Mouse (Mus musculus) 3134 (cell line): ENCODE results near the gene Rdh9.
"Not testable (repeated sequence)": the region's sequence is repeated elsewhere in the genome, so short reads cannot be mapped to it uniquely, and the experiment has no call there.

Experiments used
- DNase-seq: peaks from one replicate; pipeline ENCODE4 v3.0.0-alpha.2; 2011; ENCODE audit warnings: low spot score; ENCODE audit not compliant: insufficient read length; ENCODE audit errors: extremely low read depth

The Rdh9 gene

GRCm38 (mm10) chr10:127755770-127756468, 20.3 kb upstream of the Rdh9 start:
- DNase-seq = no peak

- DNase-seq = no peak
Observed at GRCm38 (mm10) chr10:127759181-127760110, 16.7 kb upstream of the Rdh9 start, which contains the start of the genes Rdh1 and Rdh16f1. Gene Rdh1 (plus strand): TSS chr10:127759721. Gene Rdh16f1 (plus strand): TSS chr10:127759787.

- not testable (repeated sequence) for DNase-seq
Observed at GRCm38 (mm10) chr10:127762926-127763325, 13.3 kb upstream of the Rdh9 start.

DNA sequence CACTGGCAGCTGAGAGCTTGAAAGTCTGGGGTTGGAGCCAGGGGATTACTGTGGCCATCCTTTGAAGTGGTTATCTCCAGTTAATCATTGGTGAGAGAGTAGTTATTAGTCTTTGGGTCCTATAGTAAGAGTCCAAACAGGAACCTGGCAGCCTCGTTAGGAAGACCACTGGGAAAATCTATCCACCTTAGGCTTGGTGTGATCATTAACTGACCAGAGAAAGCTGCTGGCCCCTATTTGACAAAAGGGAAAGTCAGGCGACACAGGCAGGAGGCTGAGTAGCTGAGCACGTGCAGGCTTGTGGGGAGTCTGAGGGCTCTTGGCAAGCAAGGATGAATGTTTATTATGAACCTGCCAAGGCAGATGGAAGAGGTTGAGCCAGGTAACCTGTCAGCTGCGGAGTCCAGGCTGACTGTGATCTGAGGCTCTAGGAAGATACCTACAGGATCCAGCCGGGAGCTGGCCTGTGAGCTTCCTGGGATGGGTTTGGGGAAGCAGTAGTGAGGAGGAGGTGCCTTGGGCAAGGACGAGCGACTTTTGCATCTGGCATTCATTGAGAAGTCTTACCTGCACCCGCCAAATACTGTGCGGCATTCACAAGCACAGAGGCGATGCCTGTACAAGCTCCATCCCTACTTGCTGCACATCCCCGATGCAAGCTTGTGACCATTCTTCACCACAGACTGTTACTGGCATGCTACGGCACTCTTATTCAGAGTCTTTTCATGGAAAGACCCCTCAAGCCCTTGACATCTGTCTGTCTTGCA, 12.1 kb upstream of the Rdh9 start:
- no peak for DNase-seq

DNA sequence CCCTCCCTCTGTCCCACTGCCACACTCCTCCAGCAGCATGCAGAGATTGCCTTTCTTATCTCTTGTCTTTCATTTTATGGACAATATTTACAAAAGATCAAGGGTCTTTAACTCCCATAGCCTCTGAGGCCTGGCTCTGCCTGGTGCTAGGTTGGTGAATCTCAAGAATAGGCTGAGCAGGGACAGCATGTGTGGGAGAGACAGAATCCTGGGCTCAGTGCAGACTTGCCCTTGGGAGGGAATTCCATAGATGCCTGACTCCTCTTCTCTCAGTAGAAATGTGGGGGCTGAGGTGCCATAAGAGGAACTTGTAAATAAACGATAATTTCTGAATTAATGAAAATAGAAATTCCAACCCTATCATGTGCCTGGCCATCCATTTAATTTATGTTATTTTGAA, 9.6 kb upstream of the Rdh9 start:
- DNase-seq = no peak

DNA sequence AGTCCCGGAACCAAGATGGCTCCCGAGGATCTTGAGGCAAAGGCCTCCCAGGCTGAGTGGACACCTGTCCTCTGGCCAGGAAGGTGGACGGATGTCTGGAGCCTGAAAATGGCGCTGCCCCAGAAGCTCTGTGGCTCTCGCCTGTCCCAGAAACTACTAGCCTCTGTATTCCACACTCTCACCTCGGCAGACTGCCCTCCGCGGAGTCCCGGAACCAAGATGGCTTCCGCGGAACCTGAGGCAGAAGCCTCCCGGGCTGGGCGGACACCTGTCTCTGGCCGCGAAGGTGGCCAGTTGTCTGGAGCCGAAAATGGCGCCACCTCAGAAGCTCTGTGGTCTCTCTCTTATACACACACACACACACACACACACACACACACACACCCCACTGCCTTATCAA, 6.1 kb downstream of the Rdh9 start:
- DNase-seq = not testable (repeated sequence)

- DNase-seq = not testable (repeated sequence)
Observed at GRCm38 (mm10) chr10:127785411-127785810, 9.2 kb downstream of the Rdh9 start.

DNA sequence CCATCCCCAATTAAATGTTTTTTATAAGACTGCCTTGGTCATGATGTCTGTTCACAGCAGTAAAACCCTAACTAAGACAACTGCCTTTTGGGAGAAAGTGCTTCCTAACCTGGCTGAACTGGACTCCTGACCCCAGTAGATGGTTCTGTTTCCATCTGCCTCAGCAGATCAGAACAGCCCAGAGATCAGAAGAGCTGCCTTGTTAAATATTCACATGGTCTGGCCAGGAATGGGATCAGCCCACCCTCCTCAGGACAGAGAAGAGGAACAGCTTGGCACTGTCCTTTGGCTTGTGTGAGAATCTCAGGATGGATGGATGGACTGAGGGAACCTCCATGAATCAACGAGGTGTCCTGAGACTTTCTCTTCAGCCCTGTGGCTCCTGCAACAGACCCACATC, 23.1 kb downstream of the Rdh9 start:
- no peak for DNase-seq

DNA sequence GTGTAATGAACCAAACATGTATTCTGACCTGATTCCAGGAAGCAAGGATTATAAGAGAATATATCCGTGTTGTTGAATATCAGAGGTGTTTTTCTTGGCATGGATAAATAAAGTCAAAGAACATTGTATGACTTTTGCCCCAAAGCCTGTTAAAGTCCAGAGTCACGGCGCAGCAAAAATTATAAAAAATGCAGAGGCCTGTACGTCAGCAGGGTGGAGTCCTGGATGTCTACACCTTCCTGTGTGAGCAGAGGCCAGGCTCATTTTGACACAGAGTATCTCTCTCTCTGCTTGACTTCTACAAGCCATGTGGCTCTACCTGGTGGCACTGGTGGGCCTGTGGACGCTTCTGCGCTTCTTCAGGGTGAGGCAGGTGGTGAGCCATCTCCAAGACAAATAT, 24.7 kb downstream of the Rdh9 start, which contains the start of gene Rdh16:
Gene Rdh16 (plus strand): TSS at position 262 of the 400 bp plus-strand sequence.
- DNase-seq = no peak

- no peak for DNase-seq
Observed at GRCm38 (mm10) chr10:127801612-127802011, 25.4 kb downstream of the Rdh9 start.

DNA sequence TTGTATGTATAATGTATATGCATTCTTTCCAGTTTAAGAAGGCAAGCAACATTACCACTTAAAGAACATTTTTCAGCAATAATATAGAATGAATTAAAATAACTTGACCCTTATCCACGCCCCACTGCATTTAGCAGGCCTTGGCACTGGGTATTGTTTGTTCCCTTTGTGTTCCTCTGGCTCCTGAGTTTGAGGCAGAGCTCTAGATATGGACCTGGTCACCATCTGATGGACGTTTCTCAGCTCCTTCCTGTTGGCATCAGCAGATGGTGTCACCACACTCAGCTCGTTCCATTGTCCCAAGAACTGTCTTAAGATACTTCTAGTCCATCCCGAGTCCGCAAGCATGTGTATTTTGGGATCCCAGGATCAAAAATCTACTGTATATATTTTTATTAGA, 26.1 kb downstream of the Rdh9 start:
- no peak for DNase-seq

DNA sequence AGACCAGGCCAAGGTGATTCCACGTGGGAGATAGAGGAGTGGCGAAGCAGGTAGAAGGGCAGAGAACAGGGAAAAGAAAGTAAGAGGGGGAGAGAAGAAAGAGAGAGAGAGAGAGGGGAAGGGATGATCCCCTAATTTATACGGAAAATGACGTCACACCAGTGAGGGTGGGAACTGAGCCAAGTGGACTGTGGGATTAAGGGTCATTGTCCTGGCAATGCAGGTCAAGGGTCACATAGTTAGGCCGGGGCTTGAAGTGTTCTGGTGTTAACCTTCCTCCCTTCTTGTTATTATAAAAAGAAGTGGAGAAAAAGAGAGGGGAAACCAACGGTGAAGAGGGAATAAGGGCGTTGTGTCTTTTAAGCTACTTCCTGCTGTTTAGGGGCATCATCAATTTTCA, 28.2 kb downstream of the Rdh9 start:
- DNase-seq = no peak

DNA sequence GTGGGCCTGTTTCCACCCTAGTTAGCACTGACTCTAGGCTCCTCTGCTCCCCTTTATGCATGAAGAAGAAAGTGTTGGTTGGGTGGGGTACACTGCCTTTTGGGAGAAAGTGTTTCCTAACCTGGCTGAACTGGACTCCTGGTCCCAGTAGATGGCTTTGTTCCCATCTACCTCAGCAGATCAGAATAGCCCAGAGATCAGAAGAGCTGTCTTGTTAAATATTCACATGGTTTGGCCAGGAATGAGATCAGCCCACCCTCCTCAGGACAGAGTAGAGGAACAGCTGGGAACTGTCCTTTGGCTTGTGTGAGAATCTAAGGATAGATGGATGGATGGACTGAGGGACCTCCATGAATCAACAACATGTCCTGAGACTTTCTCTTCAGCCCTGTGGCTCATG, 39.7 kb downstream of the Rdh9 start:
- DNase-seq = no peak

DNA sequence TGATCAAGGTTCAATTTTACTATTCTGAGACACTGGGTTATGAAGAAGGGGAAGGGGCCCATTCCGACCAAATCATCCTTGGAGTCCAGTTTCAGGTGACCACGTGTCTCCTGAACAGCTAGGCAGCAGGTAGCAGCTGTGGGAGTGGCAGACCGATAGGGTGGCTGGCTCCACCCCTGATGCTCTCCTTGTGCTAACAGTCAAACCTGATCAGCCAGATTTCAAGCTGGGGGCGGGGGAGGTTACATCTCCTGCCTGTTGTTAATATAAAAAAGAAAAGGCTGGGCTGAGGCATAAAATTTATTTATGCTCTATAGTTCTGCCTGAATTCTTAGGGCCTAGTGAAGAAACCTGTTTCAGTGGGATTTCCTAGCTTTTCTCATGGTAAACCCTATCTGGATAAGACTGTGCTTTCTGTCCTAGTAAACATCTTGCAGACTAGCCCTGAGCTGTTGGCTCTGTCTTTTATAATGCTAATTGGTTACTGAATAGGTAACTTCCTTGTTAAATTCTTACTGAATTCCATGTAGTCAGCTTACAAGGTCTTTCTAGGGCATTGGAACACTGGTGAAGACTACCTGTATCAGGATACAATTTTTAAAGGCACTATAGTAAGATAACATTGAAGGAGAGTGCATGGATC, 41.2 kb downstream of the Rdh9 start:
- not testable (repeated sequence) for DNase-seq

GRCm38 (mm10) chr10:127821806-127822205, 45.6 kb downstream of the Rdh9 start:
- DNase-seq = not testable (repeated sequence)

- peak; percentile 9 for DNase-seq
Observed at GRCm38 (mm10) chr10:127825386-127825785, 49.2 kb downstream of the Rdh9 start.

GRCm38 (mm10) chr10:127829121-127829520, 52.9 kb downstream of the Rdh9 start:
- no peak for DNase-seq

DNA sequence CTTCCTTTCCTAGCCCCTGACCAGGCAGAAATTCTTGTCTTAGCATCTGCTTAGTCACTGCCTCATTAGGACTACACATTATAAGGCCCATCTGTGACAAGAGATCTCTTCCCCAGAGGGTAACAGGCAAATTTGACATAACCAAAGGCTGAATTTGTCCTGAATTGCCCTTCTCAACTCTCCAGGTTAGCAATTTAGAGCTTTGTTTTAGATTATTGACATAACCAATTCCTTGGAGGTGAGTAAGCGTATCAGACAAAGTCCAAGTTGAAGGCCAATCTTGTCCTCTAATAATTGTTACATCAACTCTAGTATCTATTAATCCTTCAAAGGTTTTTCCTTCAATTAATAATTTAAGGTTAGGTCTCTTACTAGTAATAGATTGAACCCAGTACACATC, 58.0 kb downstream of the Rdh9 start:
- DNase-seq = not testable (repeated sequence)

DNA sequence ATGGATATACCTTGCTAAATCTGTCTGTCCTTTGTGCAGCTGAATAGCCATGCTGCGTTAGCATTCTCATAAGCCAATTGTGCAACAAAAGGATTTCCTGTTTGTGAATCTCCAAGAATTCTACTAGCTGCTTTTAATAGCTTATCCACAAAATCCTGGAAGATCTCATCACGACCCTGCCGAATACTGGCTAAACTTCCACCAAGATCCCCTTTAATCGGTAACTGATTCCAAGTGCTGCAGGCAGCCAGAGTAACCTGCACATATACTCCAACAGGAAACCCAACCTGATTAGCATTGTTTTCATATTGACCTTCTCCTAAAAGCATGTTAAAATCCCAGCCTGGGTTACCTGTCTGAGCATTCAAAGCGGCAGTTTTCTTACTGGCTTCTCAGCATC, 59.1 kb downstream of the Rdh9 start:
- no peak for DNase-seq

DNA sequence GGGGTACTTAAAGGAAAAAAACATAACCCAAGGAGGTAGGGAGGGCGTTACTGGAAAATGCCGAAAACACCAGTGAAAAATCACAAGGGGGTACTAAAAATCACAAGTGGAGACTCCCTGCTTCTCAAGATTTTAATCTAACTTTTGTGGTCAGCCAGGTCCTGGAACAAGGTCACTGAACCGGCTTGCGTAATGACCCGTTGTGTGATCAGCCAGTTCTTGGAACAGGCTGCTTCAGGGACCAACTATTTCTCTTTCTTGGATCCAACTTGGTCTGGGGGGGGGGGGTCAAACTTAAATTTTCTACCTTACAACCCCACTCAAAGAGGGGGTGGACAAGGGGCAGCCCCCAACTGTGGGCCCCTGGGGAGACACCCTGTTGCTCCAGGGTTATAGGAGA, 61.6 kb downstream of the Rdh9 start:
- not testable (repeated sequence) for DNase-seq
